Mouse (Mus musculus): ENCODE results near the gene Zpbp.

DNA sequence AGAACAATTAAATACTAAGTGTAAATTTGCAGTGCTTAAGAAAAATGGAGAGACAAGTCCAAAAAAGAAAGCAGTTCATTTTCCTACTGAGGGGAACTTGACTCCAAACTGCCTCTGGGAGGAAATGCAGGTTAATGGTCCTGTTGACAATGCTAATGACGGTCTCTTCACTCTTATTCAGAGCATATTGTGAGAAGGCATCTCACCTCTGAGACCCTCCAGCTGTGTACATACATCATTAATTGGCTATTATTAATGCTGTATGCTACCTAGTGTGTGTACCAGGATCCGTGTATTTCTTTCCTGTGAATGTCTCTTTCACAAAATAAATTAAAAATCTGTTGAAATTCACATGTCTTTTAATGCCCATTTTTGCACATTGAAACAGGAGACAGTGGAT lies 47.2 kb upstream of the Zpbp start:
- TF ChIP-seq POLR2AphosphoS2 (IDR thresholded peaks at IDR 0.05; ENCODE audit: insufficient read length, low read depth): no peak
- no peak for TF ChIP-seq MAX (IDR thresholded peaks at IDR 0.05; ENCODE audit: low read depth)
- no peak for TF ChIP-seq POLR2A (IDR thresholded peaks at IDR 0.05; ENCODE audit: insufficient read length, low read depth)
- no peak for TF ChIP-seq SRF (IDR thresholded peaks at IDR 0.05; ENCODE audit: control insufficient read depth, insufficient read length, low read depth)
- TF ChIP-seq E2F4 (IDR thresholded peaks at IDR 0.05; ENCODE audit: insufficient read depth): no peak
- TF ChIP-seq MYOD1 (IDR thresholded peaks at IDR 0.05; ENCODE audit: control insufficient read depth in 1 of 3, insufficient read length in 2 of 3, low read depth in 2 of 3): no peak
- TF ChIP-seq TCF12 (IDR thresholded peaks at IDR 0.05; ENCODE audit: insufficient read depth, poor library complexity, severe bottlenecking): no peak
- TF ChIP-seq USF1 (IDR thresholded peaks at IDR 0.05; ENCODE audit: low read depth): no peak
- no peak for TF ChIP-seq TCF3 (IDR thresholded peaks at IDR 0.05; ENCODE audit: insufficient read length, low read depth)
